Mouse (Mus musculus): ENCODE results near the gene Surf2. TPM values are rescaled to one million over a fixed set of nuclear protein-coding genes. Genes with fewer than 3 reads are reported as not detected.
A peak's percentile ranks its signal among the peaks of the same experiment; 100 is the strongest.

Gene Surf2
- polyA plus RNA-seq, 1 experiment from 2014 or later: 48.1 TPM

DNA sequence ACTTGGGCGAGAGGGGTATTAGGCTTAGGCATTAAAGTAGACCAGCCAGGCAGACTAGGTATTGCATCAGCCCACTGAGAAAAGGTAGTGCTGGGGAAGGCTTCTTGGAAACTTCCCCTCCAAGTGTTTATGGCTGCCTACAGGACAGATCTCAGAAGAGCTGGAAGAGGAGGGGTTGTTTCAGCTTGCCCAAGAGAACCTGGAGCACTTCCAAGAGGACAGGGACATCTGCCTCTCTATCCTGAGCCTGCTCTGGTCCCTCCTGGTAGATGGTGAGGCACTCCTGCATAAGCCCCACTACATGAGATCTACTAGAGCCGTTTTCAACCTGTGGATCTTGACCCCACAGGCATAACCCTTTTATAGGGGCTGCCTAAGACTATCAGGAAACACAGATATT, 34.2 kb downstream of the Surf2 start:
- Histone ChIP-seq H3K9me3 (replicated peaks) (no peaks in the 10 kb centered on the region), H3K4me1 (no peaks in the 10 kb centered on the region), H3K27ac (no peak overlapping the region), H3K9ac (no peak overlapping the region), H3K27me3 (replicated peaks) (0 out of 2 replicates have a peak, but pooled peaks cover 2% of the 10 kb centered on the region), H3K4me2 (no peak overlapping the region), H3K36me3 (peaks cover 76% of the 10 kb centered on the region), H3K4me3 (no peak overlapping the region)
- ATAC-seq: no peak
- WGBS (ENCODE audit: insufficient replicate concordance): 75% methylated on average over 2 of the region's 2 CpGs

DNA sequence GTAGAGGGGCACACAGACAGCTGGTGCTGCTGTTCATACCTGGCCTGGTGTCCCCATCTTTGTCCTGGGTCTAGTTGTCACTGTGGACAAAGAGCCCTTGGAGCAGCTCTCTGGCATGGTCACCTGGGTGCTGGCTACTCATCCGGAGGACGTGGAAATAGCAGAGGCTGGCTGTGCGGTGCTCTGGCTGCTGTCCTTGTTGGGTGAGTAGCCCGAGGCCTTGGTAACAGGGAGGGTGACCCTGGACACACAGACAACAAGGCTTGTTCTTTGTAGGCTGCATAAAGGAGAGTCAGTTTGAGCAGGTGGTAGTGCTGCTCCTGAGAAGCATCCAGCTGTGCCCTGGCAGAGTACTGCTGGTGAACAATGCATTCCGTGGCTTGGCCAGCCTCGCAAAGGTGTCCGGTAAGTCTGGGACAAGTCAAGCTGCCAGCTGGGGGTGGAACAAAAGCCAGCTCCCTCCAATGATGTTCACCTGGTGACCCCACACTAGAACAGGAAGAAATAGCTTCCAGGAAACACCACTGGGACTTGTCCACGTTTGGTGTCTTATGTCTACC, 35.3 kb downstream of the Surf2 start:
- no peak for ATAC-seq
- Histone ChIP-seq H3K4me1 (no peaks in the 10 kb centered on the region), H3K4me3 (no peak overlapping the region), H3K36me3 (peaks cover 86% of the 10 kb centered on the region), H3K9ac (no peak overlapping the region), H3K27me3 (replicated peaks) (no peaks in the 10 kb centered on the region), H3K4me2 (no peak overlapping the region), H3K9me3 (replicated peaks) (no peaks in the 10 kb centered on the region), H3K27ac (no peak overlapping the region)
- WGBS (ENCODE audit: insufficient replicate concordance): 83% methylated on average over 8 of the region's 8 CpGs

- Histone ChIP-seq H3K36me3 (peaks cover 93% of the 10 kb centered on the region), H3K4me2 (no peak overlapping the region), H3K27ac (no peak overlapping the region), H3K9me3 (replicated peaks) (no peaks in the 10 kb centered on the region), H3K4me3 (no peak overlapping the region), H3K4me1 (no peaks in the 10 kb centered on the region), H3K9ac (no peak overlapping the region), H3K27me3 (replicated peaks) (no peaks in the 10 kb centered on the region)
- ATAC-seq: no peak
- WGBS (ENCODE audit: insufficient replicate concordance): 78% methylated on average over 4 of the region's 4 CpGs
These were observed 36.0 kb downstream of the Surf2 start for GRCm38 (mm10) chr2:26952193-26952592.

- H3K27ac ChIP-seq: no peak overlapping the region
- H3K4me3 ChIP-seq: no peak overlapping the region
- H3K9me3 ChIP-seq (replicated peaks): no peaks in the 10 kb centered on the region
- 86% methylated on average over 8 of the region's 8 CpGs for WGBS (ENCODE audit: insufficient replicate concordance)
- 0 out of 2 replicates have a peak, but pooled peaks cover 1% of the 10 kb centered on the region for H3K4me1 ChIP-seq
- H3K27me3 ChIP-seq (replicated peaks): no peaks in the 10 kb centered on the region
- no peak for ATAC-seq
- H3K9ac ChIP-seq: no peak overlapping the region
- H3K36me3 ChIP-seq: peaks cover 98% of the 10 kb centered on the region
- no peak overlapping the region for H3K4me2 ChIP-seq
These were observed 36.7 kb downstream of the Surf2 start for GRCm38 (mm10) chr2:26952866-26953265.

DNA sequence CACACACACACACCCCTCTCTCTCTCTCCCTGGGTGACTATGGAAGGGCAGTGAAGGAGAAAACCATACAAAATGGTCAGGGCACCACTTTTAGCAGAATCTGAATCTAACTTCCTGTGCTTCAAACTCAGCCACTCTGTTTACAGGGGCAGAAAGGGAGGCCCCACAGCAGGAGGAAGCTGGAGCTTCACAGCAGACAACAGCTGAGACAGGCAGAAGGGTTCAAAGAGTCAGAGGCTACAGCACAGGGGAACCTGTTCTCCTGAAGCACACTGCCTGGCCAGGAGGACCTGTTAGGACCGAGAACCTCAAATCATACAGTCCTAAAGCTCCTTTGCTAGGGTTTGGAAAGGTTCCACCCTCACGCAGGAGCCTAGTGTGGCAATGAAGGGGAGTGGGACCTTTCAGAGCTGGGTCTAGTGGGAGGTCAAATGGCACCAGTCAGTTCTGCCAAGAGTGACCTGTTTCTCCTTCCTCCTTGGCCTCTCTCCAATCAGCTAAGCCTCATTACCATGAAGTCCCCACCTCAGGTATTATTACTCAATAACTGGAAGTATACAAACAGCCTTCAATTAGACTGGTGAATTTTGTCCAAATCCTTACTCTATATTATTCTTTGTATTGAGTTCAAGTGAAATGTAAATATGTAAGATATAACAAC, 38.7 kb downstream of the Surf2 start:
- Histone ChIP-seq H3K36me3 (peaks cover 97% of the 10 kb centered on the region), H3K9ac (no peak overlapping the region), H3K27me3 (replicated peaks) (no peaks in the 10 kb centered on the region), H3K4me1 (0 out of 2 replicates have a peak, but pooled peaks cover 6% of the 10 kb centered on the region), H3K4me2 (no peak overlapping the region), H3K4me3 (no peak overlapping the region), H3K27ac (no peak overlapping the region), H3K9me3 (replicated peaks) (no peaks in the 10 kb centered on the region)
- WGBS (ENCODE audit: insufficient replicate concordance): 97% methylated on average over 2 of the region's 2 CpGs
- ATAC-seq: no peak

DNA sequence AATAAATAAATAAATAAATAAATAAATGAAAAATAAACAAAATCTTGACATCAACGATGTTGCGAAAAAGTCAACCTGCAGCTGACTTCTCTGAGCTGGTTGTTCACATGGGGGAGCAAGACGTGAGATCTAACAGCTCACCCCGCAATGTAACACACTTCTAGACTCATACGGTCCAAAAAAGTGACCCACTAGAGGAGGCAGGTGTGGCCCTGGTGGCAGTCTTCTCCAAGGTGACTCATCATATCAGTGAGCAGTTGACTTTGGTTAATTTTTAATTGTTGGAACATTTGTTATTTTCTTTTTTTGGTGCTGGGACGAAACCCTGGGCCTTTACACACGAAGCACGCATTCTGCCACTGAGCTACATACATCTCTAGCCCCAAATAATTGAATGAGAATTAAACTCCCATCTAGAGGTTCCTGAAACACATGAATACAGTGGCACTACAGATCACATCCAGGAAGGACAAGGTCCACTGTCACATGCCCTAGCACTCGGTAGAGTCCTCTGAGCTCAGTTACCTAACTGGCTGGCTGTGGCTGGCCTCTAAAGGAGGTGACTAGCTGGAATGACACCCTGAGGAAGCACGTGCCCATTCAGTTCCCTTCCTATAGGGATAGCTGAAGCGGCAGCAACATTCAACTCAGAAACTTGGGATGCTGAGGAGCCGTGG, 40.8 kb downstream of the Surf2 start:
- Histone ChIP-seq H3K27ac (0 out of 2 replicates have a peak overlapping the region, but pooled peaks have one; percentile 18), H3K27me3 (replicated peaks) (no peaks in the 10 kb centered on the region), H3K4me3 (no peak overlapping the region), H3K4me2 (no peak overlapping the region), H3K9me3 (replicated peaks) (no peaks in the 10 kb centered on the region), H3K36me3 (peaks cover 97% of the 10 kb centered on the region), H3K4me1 (peaks cover 15% of the 10 kb centered on the region), H3K9ac (no peak overlapping the region)
- 0 out of 2 replicates have a peak, but pooled peaks have one; percentile 50 for ATAC-seq
- WGBS (ENCODE audit: insufficient replicate concordance): 88% methylated on average over 12 of the region's 12 CpGs

DNA sequence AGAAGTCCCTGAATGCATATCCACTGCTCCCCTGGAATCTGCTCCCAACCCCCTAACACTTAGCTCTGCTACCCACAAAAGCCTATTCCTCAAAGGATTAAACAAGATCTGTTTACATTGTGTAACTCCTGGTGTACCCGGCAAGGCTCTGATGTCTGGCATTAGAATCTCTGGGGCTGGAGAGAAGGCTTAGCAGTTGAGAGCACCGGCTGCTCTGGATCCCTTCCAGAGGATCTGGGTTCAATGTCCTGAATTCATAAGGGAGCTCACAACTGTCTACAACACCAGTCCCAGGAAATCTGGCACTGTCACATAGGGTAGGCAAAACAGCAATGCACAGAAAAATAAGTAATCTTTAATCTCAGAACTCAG, 41.3 kb downstream of the Surf2 start:
- no peak overlapping the region for H3K4me3 ChIP-seq
- peaks cover 97% of the 10 kb centered on the region for H3K36me3 ChIP-seq
- ATAC-seq: no peak
- no peak overlapping the region for H3K4me2 ChIP-seq
- H3K27ac ChIP-seq: peak overlapping the region; percentile 18; the same call in 1 of the 2 replicates
- H3K9me3 ChIP-seq (replicated peaks): no peaks in the 10 kb centered on the region
- peaks cover 20% of the 10 kb centered on the region for H3K4me1 ChIP-seq
- 77% methylated on average over 2 of the region's 2 CpGs for WGBS (ENCODE audit: insufficient replicate concordance)
- H3K9ac ChIP-seq: no peak overlapping the region
- H3K27me3 ChIP-seq (replicated peaks): no peaks in the 10 kb centered on the region

- no peak overlapping the region for H3K4me3 ChIP-seq
- no peak overlapping the region for H3K4me2 ChIP-seq
- 76% methylated on average over 4 of the region's 4 CpGs for WGBS (ENCODE audit: insufficient replicate concordance)
- no peaks in the 10 kb centered on the region for H3K9me3 ChIP-seq (replicated peaks)
- H3K36me3 ChIP-seq: peaks cover 68% of the 10 kb centered on the region
- no peak overlapping the region for H3K27ac ChIP-seq
- H3K9ac ChIP-seq: no peak overlapping the region
- no peaks in the 10 kb centered on the region for H3K27me3 ChIP-seq (replicated peaks)
- ATAC-seq: no peak
- H3K4me1 ChIP-seq: peaks cover 42% of the 10 kb centered on the region
These were observed 44.6 kb downstream of the Surf2 start for GRCm38 (mm10) chr2:26960756-26961155.

- peaks cover 35% of the 10 kb centered on the region for H3K36me3 ChIP-seq
- ATAC-seq: peak; percentile 92
- WGBS (ENCODE audit: insufficient replicate concordance): under 1% methylated on average over 50 of the region's 50 CpGs
- no peaks in the 10 kb centered on the region for H3K27me3 ChIP-seq (replicated peaks)
- peak within 1 kb of the TSS; percentile 87 for H3K4me2 ChIP-seq
- H3K9me3 ChIP-seq (replicated peaks): peaks cover 7% of the 10 kb centered on the region; the same call in 1 of the 2 replicates
- H3K27ac ChIP-seq: peak within 1 kb of the TSS; percentile 96
- peak within 1 kb of the TSS; percentile 87 for H3K9ac ChIP-seq
- H3K4me1 ChIP-seq: peaks cover 37% of the 10 kb centered on the region
- peak within 1 kb of the TSS; percentile 88 for H3K4me3 ChIP-seq
These were observed 48.0 kb downstream of the Surf2 start, which contains the start of gene Rexo4 for GRCm38 (mm10) chr2:26963923-26964723. TSS of gene Rexo4 (minus strand) at chr2:26964386.

DNA sequence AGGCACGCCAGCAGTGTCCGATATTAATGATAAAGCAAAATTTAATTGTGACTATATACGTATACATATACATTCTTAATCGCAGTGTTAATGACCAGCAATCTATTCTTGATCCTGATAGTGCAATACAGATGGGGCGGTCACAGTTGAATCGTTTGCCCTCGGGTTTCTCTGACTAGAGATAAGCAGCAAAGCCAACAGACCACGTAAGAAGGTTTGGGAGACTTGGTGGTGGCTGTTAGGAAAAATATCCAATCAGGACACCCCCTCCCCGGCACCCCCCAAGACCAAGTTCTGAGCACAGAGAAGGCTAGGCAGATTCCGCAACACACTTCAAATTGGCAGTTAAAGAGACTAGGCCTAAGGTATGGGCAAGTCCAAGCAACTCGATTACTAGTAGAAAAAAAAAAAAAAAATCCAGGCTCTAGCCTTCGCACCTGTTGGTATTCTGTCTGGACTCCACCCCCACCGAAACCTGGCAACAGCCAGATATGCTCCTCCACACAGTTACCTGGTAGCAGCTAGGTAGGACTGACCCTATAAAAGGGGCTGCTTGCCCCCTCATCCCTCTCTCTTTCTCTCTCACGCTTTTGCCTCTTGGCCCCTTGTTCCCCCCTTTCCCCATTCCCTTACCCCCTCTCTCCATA, 48.7 kb downstream of the Surf2 start:
- Histone ChIP-seq H3K4me1 (peaks cover 37% of the 10 kb centered on the region), H3K4me3 (peak overlapping the region; percentile 88), H3K4me2 (peak overlapping the region; percentile 87), H3K36me3 (peaks cover 30% of the 10 kb centered on the region), H3K9ac (peak overlapping the region; percentile 87), H3K27ac (peak overlapping the region; percentile 96), H3K9me3 (replicated peaks) (peaks cover 7% of the 10 kb centered on the region; the same call in 1 of the 2 replicates), H3K27me3 (replicated peaks) (no peaks in the 10 kb centered on the region)
- WGBS (ENCODE audit: insufficient replicate concordance): 19% methylated on average over 14 of the region's 14 CpGs
- ATAC-seq: peak; percentile 43

DNA sequence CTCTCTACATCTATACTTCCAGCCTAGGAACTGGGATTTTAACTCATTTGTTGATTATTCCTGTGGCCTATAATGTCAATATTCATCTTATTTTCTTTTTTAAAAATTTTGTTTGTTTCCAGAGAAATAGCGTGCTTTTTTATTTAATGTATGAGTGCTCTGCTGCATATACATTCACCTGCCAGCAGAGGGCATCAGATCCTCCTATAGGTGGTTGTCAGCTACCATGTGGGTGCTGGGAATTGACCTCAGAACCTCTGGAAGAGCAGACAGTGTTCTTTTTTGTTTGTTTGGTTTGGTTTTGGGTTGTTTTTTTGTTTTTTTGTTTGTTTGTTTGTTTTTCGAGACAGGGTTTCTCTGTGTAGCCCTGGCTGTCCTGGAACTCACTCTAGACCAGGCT, 51.1 kb downstream of the Surf2 start:
- peaks cover 7% of the 10 kb centered on the region; the same call in 1 of the 2 replicates for H3K9me3 ChIP-seq (replicated peaks)
- H3K4me2 ChIP-seq: no peak overlapping the region
- no peak overlapping the region for H3K9ac ChIP-seq
- H3K4me1 ChIP-seq: peaks cover 24% of the 10 kb centered on the region
- WGBS (ENCODE audit: insufficient replicate concordance): 65% methylated on average over 2 of the region's 2 CpGs
- H3K27ac ChIP-seq: no peak overlapping the region
- H3K36me3 ChIP-seq: peaks cover 6% of the 10 kb centered on the region
- no peak for ATAC-seq
- H3K27me3 ChIP-seq (replicated peaks): peaks cover 3% of the 10 kb centered on the region; the same call in 1 of the 2 replicates
- no peak overlapping the region for H3K4me3 ChIP-seq
